Mouse (Mus musculus): ENCODE data around the gene Relb.

DNA sequence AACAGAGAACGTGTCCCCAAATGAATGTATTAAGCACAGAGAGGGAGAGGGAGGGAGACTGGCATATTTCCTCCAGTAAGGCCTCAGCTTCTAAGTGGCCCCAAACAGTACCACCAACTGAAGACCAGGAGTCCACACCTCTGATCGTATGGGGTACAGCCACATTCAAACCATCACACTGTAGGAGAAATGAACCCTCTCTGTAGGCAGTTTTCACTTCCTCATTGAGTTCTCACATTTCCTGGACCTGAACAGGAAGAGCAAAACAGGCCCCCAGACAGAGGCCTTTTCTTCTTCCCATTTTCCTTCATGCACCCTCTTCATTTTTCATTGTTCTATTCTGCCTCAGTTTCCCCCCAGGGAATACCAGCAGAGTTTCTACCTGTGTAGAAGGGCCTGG lies 38.2 kb upstream of the Relb start:
- TF ChIP-seq USF1 (IDR thresholded peaks at IDR 0.05; ENCODE audit: low read depth) (no peak), MYOD1 (IDR thresholded peaks at IDR 0.05; ENCODE audit: control insufficient read depth in 1 of 3, insufficient read length in 2 of 3, low read depth in 2 of 3) (no peak), POLR2A (IDR thresholded peaks at IDR 0.05; ENCODE audit: insufficient read length, low read depth) (no peak), CEBPB (IDR thresholded peaks at IDR 0.05; ENCODE audit: insufficient read depth, poor library complexity, severe bottlenecking) (no peak), TCF12 (IDR thresholded peaks at IDR 0.05; ENCODE audit: insufficient read depth, poor library complexity, severe bottlenecking) (no peak), TCF3 (IDR thresholded peaks at IDR 0.05; ENCODE audit: insufficient read length, low read depth) (no peak), SRF (IDR thresholded peaks at IDR 0.05; ENCODE audit: control insufficient read depth, insufficient read length, low read depth) (no peak), MYOG (IDR thresholded peaks at IDR 0.05; ENCODE audit: control insufficient read depth in 1 of 3, insufficient read depth in 1 of 3, insufficient read length in 2 of 3, low read depth in 2 of 3) (no peak), E2F4 (IDR thresholded peaks at IDR 0.05; ENCODE audit: insufficient read depth) (no peak)

All from myocyte (in vitro differentiated cells).